Mouse (Mus musculus) mesoderm, embryonic 11.5 days (tissue): ENCODE results near the gene Pdxk.
A peak's percentile ranks its signal among the peaks of the same experiment; 100 is the strongest.

Experiments
- DNase-seq: peaks from one replicate; pipeline ENCODE4 v3.0.0-alpha.2; 2012; ENCODE audit warnings: low read depth, low spot score

The Pdxk gene

GRCm38 (mm10) chr10:78458348-78459111 is 6.2 kb downstream of the Pdxk start:
- DNase-seq, result no peak

GRCm38 (mm10) chr10:78457495-78458347 is 7.1 kb downstream of the Pdxk start:
- DNase-seq, result no peak

- DNase-seq, result no peak
Measured at GRCm38 (mm10) chr10:78456696-78457095, 8.1 kb downstream of the Pdxk start.

GRCm38 (mm10) chr10:78452641-78453040 is 12.1 kb downstream of the Pdxk start:
- DNase-seq, result no peak

GRCm38 (mm10) chr10:78450761-78451160 is 14.0 kb downstream of the Pdxk start:
- no peak for DNase-seq

- DNase-seq, result no peak
Measured at GRCm38 (mm10) chr10:78447396-78447795, 17.4 kb downstream of the Pdxk start.

GRCm38 (mm10) chr10:78446195-78446594 is 18.6 kb downstream of the Pdxk start:
- DNase-seq, result no peak

GRCm38 (mm10) chr10:78442292-78442691 is 22.5 kb downstream of the Pdxk start:
- no peak for DNase-seq

- no peak for DNase-seq
Measured at GRCm38 (mm10) chr10:78441606-78442005, 23.2 kb downstream of the Pdxk start.

GRCm38 (mm10) chr10:78440812-78441211 is 24.0 kb downstream of the Pdxk start:
- no peak for DNase-seq

GRCm38 (mm10) chr10:78439990-78440389 is 24.8 kb downstream of the Pdxk start:
- no peak for DNase-seq

- no peak for DNase-seq
Measured at GRCm38 (mm10) chr10:78439550-78439949, 25.2 kb downstream of the Pdxk start.

GRCm38 (mm10) chr10:78438094-78438493 is 26.7 kb downstream of the Pdxk start:
- DNase-seq, result peak; percentile 73

- no peak for DNase-seq
Measured at GRCm38 (mm10) chr10:78432853-78433252, 31.9 kb downstream of the Pdxk start.

GRCm38 (mm10) chr10:78429776-78430175 is 35.0 kb downstream of the Pdxk start:
- DNase-seq, result no peak

GRCm38 (mm10) chr10:78429180-78429579 is 35.6 kb downstream of the Pdxk start:
- DNase-seq, result no peak

- DNase-seq, result no peak
Measured at GRCm38 (mm10) chr10:78428070-78428469, 36.7 kb downstream of the Pdxk start.

GRCm38 (mm10) chr10:78426117-78426735 is 38.5 kb downstream of the Pdxk start:
- DNase-seq, result no peak

- DNase-seq, result peak; percentile 78
Measured at GRCm38 (mm10) chr10:78425181-78426041, 39.4 kb downstream of the Pdxk start, which contains the start of gene Cstb. Cstb (plus strand) TSS chr10:78425669.

GRCm38 (mm10) chr10:78422614-78423013 is 42.2 kb downstream of the Pdxk start:
- no peak for DNase-seq

- no peak for DNase-seq
Measured at GRCm38 (mm10) chr10:78420929-78421328, 43.8 kb downstream of the Pdxk start.
